Mouse (Mus musculus): Measurements from ENCODE around the gene Atad1. TPM values are rescaled to one million over a fixed set of nuclear protein-coding genes. Genes with fewer than 3 reads are reported as not detected.
"Not testable (repeated sequence)": the region's sequence is repeated elsewhere in the genome, so short reads cannot be mapped to it uniquely, and the experiment has no call there.

The Atad1 gene
- polyA plus RNA-seq, 1 experiment from 2014 or later, result 78.0 TPM

- 94% methylated on average over 2 of the region's 2 CpGs for WGBS
- Histone ChIP-seq H3K4me3 (no peak overlapping the region), H3K36me3 (peaks cover 97% of the 10 kb centered on the region)
Measured at GRCm38 (mm10) chr19:32696674-32697073, 42.9 kb downstream of the Atad1 start.

DNA sequence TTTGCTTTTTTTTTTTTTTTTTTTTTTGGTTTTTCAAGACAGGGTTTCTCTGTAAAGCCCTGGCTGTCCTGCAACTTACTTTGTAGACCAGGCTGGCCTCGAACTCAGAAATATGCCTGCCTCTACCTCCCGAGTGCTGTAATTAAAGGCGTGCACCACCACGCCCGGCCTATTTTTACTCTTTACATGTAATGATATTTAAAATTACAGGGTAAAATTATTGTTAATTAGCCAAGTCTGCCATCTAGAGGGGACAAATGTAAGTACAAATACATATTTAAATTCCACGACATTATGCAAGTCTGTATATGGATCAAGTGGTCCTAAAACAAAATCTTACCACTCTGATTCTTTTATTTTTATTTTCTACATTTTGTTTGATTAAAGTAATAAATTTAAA, 49.9 kb downstream of the Atad1 start:
- H3K36me3 ChIP-seq, result peaks cover 86% of the 10 kb centered on the region
- H3K27ac ChIP-seq (replicated peaks), result no peak overlapping the region
- no peak for DNase-seq (ENCODE audit: low spot score)
- no peaks in the 10 kb centered on the region for H3K4me1 ChIP-seq
- H3K4me3 ChIP-seq, result no peak overlapping the region
- 90% methylated on average over 6 of the region's 6 CpGs for WGBS
- no peaks in the 10 kb centered on the region for H3K9me3 ChIP-seq (replicated peaks)
- H3K27me3 ChIP-seq (ENCODE audit: low read depth, poor library complexity, severe bottlenecking), result no peaks in the 10 kb centered on the region

More at GRCm38 (mm10) chr19:32696674-32697073, 42.9 kb downstream of the Atad1 start:
- H3K9me3 ChIP-seq (replicated peaks), result no peaks in the 10 kb centered on the region
- DNase-seq (ENCODE audit: low spot score), result no peak
- no peaks in the 10 kb centered on the region for H3K4me1 ChIP-seq
- no peak overlapping the region for H3K27ac ChIP-seq (replicated peaks)
- no peaks in the 10 kb centered on the region for H3K27me3 ChIP-seq (ENCODE audit: low read depth, poor library complexity, severe bottlenecking)

DNA sequence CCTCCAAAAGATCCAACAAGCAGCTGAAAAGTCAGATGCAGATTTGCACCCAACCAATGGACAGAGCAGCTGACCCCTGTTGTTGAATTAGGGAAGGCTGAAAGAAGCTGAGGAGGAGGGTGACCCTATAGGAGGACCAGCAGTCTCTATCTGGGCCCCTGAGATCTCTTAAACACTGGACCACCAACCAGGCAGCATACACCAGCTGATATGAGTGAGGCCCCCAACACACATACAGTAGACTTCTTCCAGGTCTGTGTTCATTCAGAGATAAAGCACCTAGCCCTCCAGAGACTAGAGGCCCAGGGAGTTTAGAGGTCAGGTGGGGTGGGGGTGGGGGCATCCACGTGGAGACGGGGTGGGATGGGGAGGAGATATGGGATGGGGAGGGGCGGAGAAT, 51.4 kb downstream of the Atad1 start:
- not testable (repeated sequence) for H3K9me3 ChIP-seq (replicated peaks); H3K27me3 ChIP-seq (ENCODE audit: low read depth, poor library complexity, severe bottlenecking); H3K4me1 ChIP-seq; DNase-seq (ENCODE audit: low spot score); H3K27ac ChIP-seq (replicated peaks); H3K4me3 ChIP-seq
- WGBS, result 83% methylated on average over 3 of the region's 3 CpGs
- H3K36me3 ChIP-seq, result peaks cover 86% of the 10 kb centered on the region

GRCm38 (mm10) chr19:32687721-32688120, 51.9 kb downstream of the Atad1 start:
- Histone ChIP-seq H3K36me3 (peaks cover 86% of the 10 kb centered on the region), H3K27ac (replicated peaks) (no peak overlapping the region), H3K9me3 (replicated peaks) (no peaks in the 10 kb centered on the region), H3K4me1 (no peaks in the 10 kb centered on the region), H3K27me3 (ENCODE audit: low read depth, poor library complexity, severe bottlenecking) (no peaks in the 10 kb centered on the region), H3K4me3 (no peak overlapping the region)
- 86% methylated on average over 5 of the region's 5 CpGs for WGBS
- DNase-seq (ENCODE audit: low spot score), result no peak

GRCm38 (mm10) chr19:32683081-32683480, 56.5 kb downstream of the Atad1 start:
- no peak for DNase-seq (ENCODE audit: low spot score)
- Histone ChIP-seq H3K27ac (replicated peaks) (no peak overlapping the region), H3K9me3 (replicated peaks) (no peaks in the 10 kb centered on the region), H3K27me3 (ENCODE audit: low read depth, poor library complexity, severe bottlenecking) (no peaks in the 10 kb centered on the region), H3K4me3 (no peak overlapping the region), H3K4me1 (no peaks in the 10 kb centered on the region), H3K36me3 (peaks cover 92% of the 10 kb centered on the region)
- 94% methylated on average over 5 of the region's 5 CpGs for WGBS

GRCm38 (mm10) chr19:32680894-32681293, 58.7 kb downstream of the Atad1 start:
- Histone ChIP-seq H3K4me1 (no peaks in the 10 kb centered on the region), H3K36me3 (peaks cover 93% of the 10 kb centered on the region)
- WGBS, result 93% methylated on average over 2 of the region's 2 CpGs

DNA sequence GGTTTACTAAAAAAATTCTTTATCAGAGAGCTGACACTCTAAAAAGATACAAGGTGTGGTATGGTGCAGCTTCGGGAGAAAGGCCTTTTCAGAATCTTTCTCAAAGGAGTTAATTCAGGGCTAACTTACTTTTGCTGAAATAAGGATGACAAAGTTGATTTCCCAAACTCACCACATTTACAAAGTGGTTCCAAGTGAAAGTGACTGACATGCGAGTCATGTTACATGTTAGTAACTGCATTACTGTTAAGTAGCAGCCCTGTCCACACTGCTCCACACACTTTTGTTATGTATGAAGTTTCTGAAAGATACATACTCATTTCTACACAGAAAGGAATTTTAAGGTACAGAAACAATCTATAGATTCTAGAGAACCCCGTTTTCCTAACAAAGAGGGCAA, 63.8 kb downstream of the Atad1 start:
- 92% methylated on average over 3 of the region's 3 CpGs for WGBS
- no peak for DNase-seq (ENCODE audit: low spot score)
- Histone ChIP-seq H3K36me3 (peaks cover 91% of the 10 kb centered on the region), H3K27ac (replicated peaks) (no peak overlapping the region), H3K27me3 (ENCODE audit: low read depth, poor library complexity, severe bottlenecking) (no peaks in the 10 kb centered on the region), H3K4me1 (no peaks in the 10 kb centered on the region), H3K9me3 (replicated peaks) (no peaks in the 10 kb centered on the region), H3K4me3 (no peak overlapping the region)

More at GRCm38 (mm10) chr19:32680894-32681293, 58.7 kb downstream of the Atad1 start:
- no peak overlapping the region for H3K4me3 ChIP-seq
- no peak for DNase-seq (ENCODE audit: low spot score)
- no peaks in the 10 kb centered on the region for H3K27me3 ChIP-seq (ENCODE audit: low read depth, poor library complexity, severe bottlenecking)
- no peaks in the 10 kb centered on the region for H3K9me3 ChIP-seq (replicated peaks)
- no peak overlapping the region for H3K27ac ChIP-seq (replicated peaks)

DNA sequence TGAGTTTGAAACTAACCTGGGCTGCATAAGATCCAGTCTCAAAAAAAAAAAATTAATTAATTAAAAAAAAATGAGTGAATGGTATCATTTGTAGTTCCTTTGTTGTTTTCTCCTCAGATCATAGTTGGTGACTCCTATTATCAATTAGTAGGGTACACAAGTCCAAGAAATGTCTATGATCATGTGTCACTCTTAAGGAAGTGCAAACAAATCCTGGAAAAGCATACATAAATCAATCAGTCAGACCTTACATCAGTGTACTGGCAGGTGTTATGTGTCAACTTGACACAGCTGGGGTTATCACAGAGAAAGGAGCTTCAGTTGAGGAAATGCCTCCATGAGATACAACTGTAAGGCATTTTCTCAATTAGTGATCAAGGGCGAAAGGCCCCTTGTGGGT, 71.8 kb downstream of the Atad1 start:
- H3K36me3 ChIP-seq, result peaks cover 33% of the 10 kb centered on the region
- not testable (repeated sequence) for H3K4me3 ChIP-seq; H3K9me3 ChIP-seq (replicated peaks); H3K27ac ChIP-seq (replicated peaks); H3K4me1 ChIP-seq; DNase-seq (ENCODE audit: low spot score); H3K27me3 ChIP-seq (ENCODE audit: low read depth, poor library complexity, severe bottlenecking)
- 96% methylated on average over 1 of the region's 1 CpGs for WGBS

DNA sequence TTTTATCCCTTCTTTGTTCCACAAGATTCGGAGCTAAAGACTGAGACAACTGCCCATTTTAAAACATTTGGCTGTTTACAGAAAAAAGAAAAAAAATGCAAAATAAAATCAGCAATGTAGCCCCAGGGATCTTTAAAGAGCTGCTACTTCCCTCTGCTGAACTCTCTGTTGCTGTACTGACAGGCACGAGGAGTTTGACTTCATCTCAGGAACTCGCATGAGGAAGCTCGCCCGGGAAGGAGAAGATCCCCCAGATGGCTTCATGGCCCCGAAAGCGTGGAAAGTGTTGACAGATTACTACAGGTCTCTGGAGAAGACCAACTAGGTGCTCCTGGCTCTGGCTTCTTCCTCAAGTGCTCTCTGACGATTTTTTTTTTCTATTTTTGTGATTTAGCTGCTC, 74.3 kb downstream of the Atad1 start:
- WGBS, result 89% methylated on average over 8 of the region's 8 CpGs
- no peak overlapping the region for H3K27ac ChIP-seq (replicated peaks)
- DNase-seq (ENCODE audit: low spot score), result no peak

DNA sequence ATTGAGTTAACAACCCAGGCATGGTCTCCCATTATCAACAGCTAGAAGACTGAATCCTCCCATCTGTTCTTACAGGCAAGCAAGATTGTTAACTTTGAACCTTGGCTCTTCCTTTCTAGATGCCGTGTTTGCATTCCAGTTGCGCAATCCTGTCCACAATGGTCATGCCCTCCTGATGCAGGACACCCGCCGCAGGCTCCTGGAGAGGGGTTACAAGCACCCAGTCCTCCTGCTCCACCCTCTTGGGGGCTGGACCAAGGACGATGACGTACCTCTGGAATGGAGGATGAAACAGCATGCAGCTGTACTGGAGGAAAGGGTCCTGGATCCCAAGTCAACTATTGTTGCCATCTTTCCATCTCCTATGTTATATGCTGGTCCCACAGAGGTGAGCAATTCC, 76.7 kb downstream of the Atad1 start:
- Histone ChIP-seq H3K9me3 (replicated peaks) (no peaks in the 10 kb centered on the region), H3K4me1 (no peaks in the 10 kb centered on the region), H3K27ac (replicated peaks) (no peak overlapping the region), H3K27me3 (ENCODE audit: low read depth, poor library complexity, severe bottlenecking) (no peaks in the 10 kb centered on the region), H3K4me3 (no peak overlapping the region), H3K36me3 (peaks cover 6% of the 10 kb centered on the region; the same call in 1 of the 2 replicates)
- no peak for DNase-seq (ENCODE audit: low spot score)
- 90% methylated on average over 6 of the region's 6 CpGs for WGBS

More for the DNA sequence above, 74.3 kb downstream of the Atad1 start:
- Histone ChIP-seq H3K4me1 (no peaks in the 10 kb centered on the region), H3K36me3 (peaks cover 10% of the 10 kb centered on the region), H3K4me3 (no peak overlapping the region), H3K9me3 (replicated peaks) (no peaks in the 10 kb centered on the region), H3K27me3 (ENCODE audit: low read depth, poor library complexity, severe bottlenecking) (no peaks in the 10 kb centered on the region)

- no peaks in the 10 kb centered on the region for H3K27me3 ChIP-seq (ENCODE audit: low read depth, poor library complexity, severe bottlenecking)
- H3K9me3 ChIP-seq (replicated peaks), result no peaks in the 10 kb centered on the region
- no peak overlapping the region for H3K27ac ChIP-seq (replicated peaks)
- peaks cover 6% of the 10 kb centered on the region; the same call in 1 of the 2 replicates for H3K36me3 ChIP-seq
- 83% methylated on average over 5 of the region's 5 CpGs for WGBS
- no peak for DNase-seq (ENCODE audit: low spot score)
- no peak overlapping the region for H3K4me3 ChIP-seq
- no peaks in the 10 kb centered on the region for H3K4me1 ChIP-seq
Measured at GRCm38 (mm10) chr19:32659346-32659745, 80.2 kb downstream of the Atad1 start.

GRCm38 (mm10) chr19:32653630-32654362, 85.8 kb downstream of the Atad1 start:
- DNase-seq (ENCODE audit: low spot score), result no peak
- 92% methylated on average over 7 of the region's 7 CpGs for WGBS

GRCm38 (mm10) chr19:32653122-32653521, 86.5 kb downstream of the Atad1 start:
- Histone ChIP-seq H3K9me3 (replicated peaks) (no peaks in the 10 kb centered on the region), H3K4me1 (peaks cover 7% of the 10 kb centered on the region), H3K27me3 (ENCODE audit: low read depth, poor library complexity, severe bottlenecking) (0 out of 2 replicates have a peak, but pooled peaks cover 15% of the 10 kb centered on the region), H3K4me3 (no peak overlapping the region), H3K27ac (replicated peaks) (no peak overlapping the region), H3K36me3 (no peaks in the 10 kb centered on the region)
- no peak for DNase-seq (ENCODE audit: low spot score)
- 90% methylated on average over 5 of the region's 5 CpGs for WGBS

More at GRCm38 (mm10) chr19:32653630-32654362, 85.8 kb downstream of the Atad1 start:
- Histone ChIP-seq H3K36me3 (no peaks in the 10 kb centered on the region), H3K27me3 (ENCODE audit: low read depth, poor library complexity, severe bottlenecking) (0 out of 2 replicates have a peak, but pooled peaks cover 15% of the 10 kb centered on the region), H3K4me3 (no peak overlapping the region), H3K9me3 (replicated peaks) (no peaks in the 10 kb centered on the region), H3K4me1 (no peaks in the 10 kb centered on the region; the same call in 1 of the 2 replicates), H3K27ac (replicated peaks) (no peak overlapping the region)

All from midbrain, embryonic 10.5 days (tissue).